Mouse (Mus musculus): ENCODE results near the gene Ccdc69.

- TF ChIP-seq EP300 (IDR thresholded peaks at IDR 0.05) (no peak), CTCF (IDR thresholded peaks at IDR 0.05) (no peak)
Observed at GRCm38 (mm10) chr11:55073191-55073590, 4.7 kb downstream of the Ccdc69 start.

All from lung, postnatal 0 days (tissue).